Mouse (Mus musculus) megakaryocyte, embryonic 14.5 days (primary cell): ENCODE results near the gene St6galnac3. TPM values are rescaled to one million over a fixed set of nuclear protein-coding genes. Genes with fewer than 3 reads are reported as not detected.

Experiments used
- H3K27me3 ChIP-seq: replicated peaks from 2 replicates; pipeline ENCODE3; 2012; ENCODE audit warnings: inconsistent platforms
- H3K36me3 ChIP-seq: replicated peaks from 2 replicates; pipeline ENCODE3; 2012; ENCODE audit warnings: low read length, inconsistent platforms, mixed read lengths
- H3K4me1 ChIP-seq: 2 replicates; pipeline ENCODE4 v1.6.1; 2012; ENCODE audit warnings: inconsistent platforms
- H3K4me3 ChIP-seq: replicated peaks from 2 replicates; pipeline ENCODE3; 2012; ENCODE audit warnings: moderate library complexity, mild to moderate bottlenecking, inconsistent platforms
- H3K9me3 ChIP-seq: 2 replicates; pipeline ENCODE4 v1.6.1; 2012; ENCODE audit warnings: inconsistent platforms
- FLI1 ChIP-seq: IDR thresholded peaks from 2 replicates; pipeline ENCODE4 v1.6.1; 2012; ENCODE audit warnings: low read length, inconsistent platforms, mixed read lengths
- GATA1 ChIP-seq: IDR thresholded peaks from 3 replicates; pipeline ENCODE4 v1.6.1; 2012; ENCODE audit warnings: mixed read lengths, low read length, inconsistent platforms, borderline replicate concordance
- polyA plus RNA-seq: library from polyadenylated mRNA; stranded (reverse); fragments of >175 nt; gene quantifications from 2 replicates; pipeline ENCODE4 v1.2.3, GENCODE M21; 2012; ENCODE audit warnings: low replicate concordance; ENCODE audit not compliant: insufficient read depth

St6galnac3 gene
- polyA plus RNA-seq, 1 experiment: 0.04 TPM

DNA sequence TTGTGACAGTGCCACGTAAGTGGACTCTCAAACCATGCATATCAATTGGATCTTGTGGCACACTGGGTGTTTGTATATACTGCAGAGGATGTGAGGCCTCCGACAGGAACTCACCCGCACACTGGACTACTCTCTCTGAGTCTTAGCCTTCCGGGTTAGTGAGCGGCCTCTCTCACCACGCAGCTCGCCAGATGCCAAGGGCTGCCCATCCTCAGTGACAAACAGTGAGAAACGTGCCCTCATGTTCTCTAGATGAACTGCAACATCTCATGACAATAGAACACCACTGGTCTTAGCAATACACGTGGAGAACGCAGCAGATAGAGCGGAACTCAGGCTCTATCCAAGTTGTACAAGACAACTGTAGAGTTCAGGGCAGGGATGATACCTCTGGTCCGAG lies 524.2 kb downstream of the St6galnac3 start:
- no peaks in the 10 kb centered on the region for H3K36me3 ChIP-seq
- H3K9me3 ChIP-seq: no peaks in the 10 kb centered on the region
- H3K27me3 ChIP-seq: no peaks in the 10 kb centered on the region
- H3K4me3 ChIP-seq: no peak overlapping the region
- H3K4me1 ChIP-seq: no peaks in the 10 kb centered on the region
- TF ChIP-seq GATA1 (no peak), FLI1 (no peak)

DNA sequence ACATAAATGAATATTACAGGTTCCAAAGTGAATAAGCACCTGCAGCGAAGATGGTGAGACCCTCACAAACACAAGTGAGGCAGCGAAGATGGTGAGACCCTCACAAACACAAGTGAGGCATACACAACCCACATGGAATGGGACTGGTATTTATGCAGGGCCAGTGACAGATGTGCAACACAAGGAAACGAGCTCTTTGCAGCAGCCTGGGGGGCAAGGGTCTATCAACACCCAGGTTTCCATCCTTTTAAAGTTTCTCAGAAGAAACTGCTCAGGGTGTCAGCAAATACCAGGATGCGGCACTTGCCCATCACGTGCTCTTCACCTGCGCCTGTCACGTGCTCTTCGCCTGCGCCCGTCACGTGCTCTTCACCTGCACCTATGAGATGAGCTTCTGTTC lies 524.9 kb downstream of the St6galnac3 start:
- TF ChIP-seq GATA1 (no peak), FLI1 (no peak)

DNA sequence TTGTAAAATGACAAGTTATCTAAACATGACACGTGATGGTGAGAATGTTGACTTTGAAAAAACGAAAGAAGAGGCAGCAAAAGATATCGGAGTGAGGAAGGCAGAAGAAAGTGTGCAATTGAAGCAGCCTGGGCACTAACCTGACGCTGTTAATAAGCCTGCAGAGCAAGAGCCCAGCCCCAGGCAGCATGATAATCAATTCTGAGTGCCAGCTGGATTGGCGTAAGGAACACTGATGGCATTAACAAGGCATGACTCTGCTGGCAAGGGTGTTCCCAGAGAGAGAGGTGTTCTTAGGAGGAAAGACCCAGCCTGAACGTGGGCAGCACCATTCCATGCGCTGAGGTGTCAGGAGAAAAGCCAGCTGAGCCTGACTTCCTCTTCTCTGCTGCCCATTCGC lies 525.7 kb downstream of the St6galnac3 start:
- Histone ChIP-seq H3K9me3 (no peaks in the 10 kb centered on the region), H3K36me3 (no peaks in the 10 kb centered on the region), H3K4me3 (no peak overlapping the region), H3K4me1 (no peaks in the 10 kb centered on the region), H3K27me3 (no peaks in the 10 kb centered on the region)
- no peak for TF ChIP-seq FLI1

More for the DNA sequence above, 524.9 kb downstream of the St6galnac3 start:
- H3K36me3 ChIP-seq: no peaks in the 10 kb centered on the region
- H3K4me3 ChIP-seq: no peak overlapping the region
- no peaks in the 10 kb centered on the region for H3K27me3 ChIP-seq
- no peaks in the 10 kb centered on the region for H3K4me1 ChIP-seq
- H3K9me3 ChIP-seq: no peaks in the 10 kb centered on the region

DNA sequence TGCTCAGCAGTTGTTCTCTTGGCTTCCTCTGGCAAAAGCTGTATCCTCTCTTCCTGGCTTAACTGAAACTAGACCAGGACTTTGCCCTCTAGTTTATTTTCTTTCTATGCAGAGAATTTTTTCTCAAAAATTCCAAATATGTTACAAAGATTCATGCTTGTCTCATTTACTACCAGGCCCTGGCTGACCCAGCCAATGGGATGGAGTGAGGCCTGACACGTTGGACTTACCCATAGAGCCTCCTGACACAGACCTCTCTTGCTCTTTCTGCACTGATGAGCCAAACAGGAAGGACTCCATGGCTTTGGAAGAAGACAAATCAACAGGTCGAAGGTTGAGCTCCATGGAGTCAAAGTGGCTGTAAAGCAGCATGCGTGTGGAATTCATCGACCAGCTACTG lies 526.5 kb downstream of the St6galnac3 start:
- Histone ChIP-seq H3K9me3 (no peaks in the 10 kb centered on the region), H3K4me1 (no peaks in the 10 kb centered on the region), H3K4me3 (no peak overlapping the region), H3K36me3 (no peaks in the 10 kb centered on the region), H3K27me3 (no peaks in the 10 kb centered on the region)
- no peak for TF ChIP-seq GATA1
- TF ChIP-seq FLI1: no peak

GRCm38 (mm10) chr3:153193025-153193424 lies 531.9 kb downstream of the St6galnac3 start:
- Histone ChIP-seq H3K27me3 (no peaks in the 10 kb centered on the region), H3K4me1 (no peaks in the 10 kb centered on the region), H3K4me3 (no peak overlapping the region), H3K36me3 (no peaks in the 10 kb centered on the region), H3K9me3 (no peaks in the 10 kb centered on the region)
- TF ChIP-seq FLI1 (no peak), GATA1 (no peak)

- Histone ChIP-seq H3K4me3 (no peak overlapping the region), H3K27me3 (no peaks in the 10 kb centered on the region), H3K9me3 (no peaks in the 10 kb centered on the region), H3K36me3 (no peaks in the 10 kb centered on the region), H3K4me1 (no peaks in the 10 kb centered on the region)
- TF ChIP-seq GATA1 (no peak), FLI1 (no peak)
Measured at GRCm38 (mm10) chr3:153190742-153191141, 534.2 kb downstream of the St6galnac3 start.

DNA sequence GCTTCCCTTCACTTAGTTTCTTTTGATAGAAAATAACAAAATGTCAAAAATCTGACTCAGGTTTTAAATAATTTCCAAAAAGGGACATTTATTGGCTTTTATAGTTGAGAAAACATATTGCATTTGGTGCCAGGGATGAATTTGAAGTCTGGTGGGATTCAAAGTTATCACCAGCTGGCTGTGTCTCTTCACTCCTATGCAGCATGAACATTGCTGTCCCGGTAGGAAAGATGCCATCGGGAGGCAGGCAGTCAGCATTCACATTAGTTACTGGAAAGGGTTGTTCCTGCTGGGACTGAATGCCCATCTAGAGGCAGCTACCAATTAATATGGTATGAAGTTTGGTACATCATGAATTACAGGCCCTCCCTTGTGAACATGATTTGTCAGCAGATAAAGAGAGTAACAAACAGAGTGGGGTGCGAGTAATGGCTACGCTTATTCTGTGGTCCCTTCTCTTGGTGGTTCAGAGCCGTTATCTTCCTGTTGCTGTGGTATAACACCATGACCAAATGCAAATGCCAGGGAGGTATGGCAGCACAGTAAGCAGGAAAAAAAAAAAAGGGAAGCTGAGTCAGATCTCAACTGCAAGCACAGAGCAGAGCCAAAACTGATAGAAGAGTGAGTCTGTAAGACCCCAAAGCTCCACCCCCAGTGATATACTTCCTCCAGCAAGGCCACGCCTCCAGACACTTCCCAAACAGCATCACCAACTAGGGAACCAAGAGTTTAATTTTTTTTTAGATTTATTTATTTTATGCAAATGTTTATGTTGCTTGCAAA lies 535.1 kb downstream of the St6galnac3 start:
- Histone ChIP-seq H3K27me3 (no peaks in the 10 kb centered on the region), H3K4me3 (no peak overlapping the region), H3K4me1 (no peaks in the 10 kb centered on the region), H3K9me3 (no peaks in the 10 kb centered on the region), H3K36me3 (no peaks in the 10 kb centered on the region)
- TF ChIP-seq GATA1 (no peak), FLI1 (no peak)

DNA sequence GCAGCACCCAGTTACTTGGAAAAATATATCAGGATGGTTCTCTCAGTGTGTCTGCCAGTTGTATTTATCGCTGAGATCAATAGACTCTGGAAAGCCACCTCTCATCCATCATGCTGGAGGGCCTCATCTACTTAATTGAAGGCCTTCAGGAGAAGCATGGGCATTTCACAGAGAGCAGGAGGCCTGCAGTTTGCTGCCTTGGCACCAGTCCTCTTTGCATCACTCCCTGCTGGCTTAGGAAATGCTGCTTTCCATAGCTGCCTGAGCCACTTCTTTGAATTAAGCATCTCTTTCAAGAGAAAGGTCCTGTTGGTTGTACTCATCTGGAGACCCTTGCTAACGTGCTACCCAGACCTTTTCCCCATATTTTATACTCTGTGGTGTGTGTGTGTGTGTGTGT lies 536.8 kb downstream of the St6galnac3 start:
- Histone ChIP-seq H3K4me3 (no peak overlapping the region), H3K9me3 (no peaks in the 10 kb centered on the region)
- TF ChIP-seq FLI1 (no peak), GATA1 (no peak)

DNA sequence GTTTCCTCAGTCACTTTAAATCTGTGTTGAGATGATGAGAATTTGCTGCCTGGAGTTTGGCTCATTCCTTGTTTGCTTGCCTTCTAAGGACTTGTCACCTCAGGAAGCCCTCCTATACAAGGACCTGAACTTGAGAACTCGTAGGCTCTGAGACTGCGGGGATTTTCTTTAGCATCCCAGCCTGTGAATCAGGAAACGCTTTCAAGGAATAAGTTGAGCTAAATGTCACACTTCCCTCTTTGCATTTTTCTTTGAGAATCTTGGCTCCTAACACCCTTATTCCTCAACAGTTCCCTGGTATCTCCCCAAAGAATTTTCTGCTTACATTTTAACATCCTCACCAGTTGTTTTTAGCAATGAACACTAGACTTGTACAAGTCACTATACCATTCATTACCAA lies 539.9 kb downstream of the St6galnac3 start:
- Histone ChIP-seq H3K27me3 (no peaks in the 10 kb centered on the region), H3K4me1 (no peaks in the 10 kb centered on the region), H3K9me3 (no peaks in the 10 kb centered on the region), H3K36me3 (no peaks in the 10 kb centered on the region), H3K4me3 (no peak overlapping the region)
- TF ChIP-seq GATA1 (no peak), FLI1 (no peak)

More for the DNA sequence above, 536.8 kb downstream of the St6galnac3 start:
- Histone ChIP-seq H3K36me3 (no peaks in the 10 kb centered on the region), H3K4me1 (no peaks in the 10 kb centered on the region), H3K27me3 (no peaks in the 10 kb centered on the region)

- no peak for TF ChIP-seq GATA1
- no peak for TF ChIP-seq FLI1
- Histone ChIP-seq H3K27me3 (no peaks in the 10 kb centered on the region), H3K9me3 (no peaks in the 10 kb centered on the region), H3K4me1 (no peaks in the 10 kb centered on the region), H3K36me3 (no peaks in the 10 kb centered on the region), H3K4me3 (no peak overlapping the region)
Measured at GRCm38 (mm10) chr3:153181242-153181641, 543.7 kb downstream of the St6galnac3 start.

GRCm38 (mm10) chr3:153176749-153177148 lies 548.2 kb downstream of the St6galnac3 start:
- TF ChIP-seq GATA1 (no peak), FLI1 (no peak)
- H3K36me3 ChIP-seq: no peaks in the 10 kb centered on the region
- no peak overlapping the region for H3K4me3 ChIP-seq

More at GRCm38 (mm10) chr3:153176749-153177148, 548.2 kb downstream of the St6galnac3 start:
- Histone ChIP-seq H3K9me3 (no peaks in the 10 kb centered on the region), H3K27me3 (no peaks in the 10 kb centered on the region), H3K4me1 (no peaks in the 10 kb centered on the region)
